Mouse (Mus musculus) embryonic facial prominence, embryonic 10.5 days (tissue): ENCODE data around the gene Gm8439. TPM values are rescaled to one million over a fixed set of nuclear protein-coding genes. Genes with fewer than 3 reads are reported as not detected.

Source experiments
- DNase-seq: peaks from one replicate; pipeline ENCODE4 v3.0.0-alpha.2; 2017; ENCODE audit warnings: low spot score
- H3K27ac ChIP-seq: fragments of 300-500 bp; sonication (generic); replicated peaks from 2 replicates; pipeline ENCODE4 v1.5.1; 2016; ENCODE audit warnings: mild to moderate bottlenecking
- H3K27me3 ChIP-seq: fragments of 300-500 bp; sonication (generic); replicated peaks from 2 replicates; pipeline ENCODE4 v1.6.1; 2016; ENCODE audit warnings: low read depth, mild to moderate bottlenecking; ENCODE audit not compliant: poor library complexity, severe bottlenecking
- H3K36me3 ChIP-seq: fragments of 300-500 bp; sonication (generic); replicated peaks from 2 replicates; pipeline ENCODE4 v1.6.1; 2016; ENCODE audit warnings: mild to moderate bottlenecking, moderate library complexity
- H3K4me1 ChIP-seq: fragments of 300-500 bp; sonication (generic); 2 replicates; pipeline ENCODE4 v1.6.1; 2016
- H3K4me3 ChIP-seq: fragments of 300-500 bp; sonication (generic); 2 replicates; pipeline ENCODE4 v1.5.1; 2016; ENCODE audit warnings: mild to moderate bottlenecking, moderate library complexity
- H3K9me3 ChIP-seq: fragments of 300-500 bp; sonication (generic); 2 replicates; pipeline ENCODE4 v1.6.1; 2016; ENCODE audit warnings: mild to moderate bottlenecking
- WGBS: fragments of 180-500 bp; shearing (Covaris S2); methylation state at CpG from one replicate; pipeline ENCODE4 v1.1.7; 2016; 5-methylcytosine and 5-hydroxymethylcytosine counted together
- polyA plus RNA-seq: library from polyadenylated mRNA; unstranded; fragments of >200 nt; fragmentation: Nextera tagmentation; extraction: Ambion mirVana; gene quantifications from 2 replicates; pipeline ENCODE4 v1.2.1, GENCODE M21; 2016

The Gm8439 gene
- polyA plus RNA-seq, 1 experiment from 2014 or later, result not detected

DNA sequence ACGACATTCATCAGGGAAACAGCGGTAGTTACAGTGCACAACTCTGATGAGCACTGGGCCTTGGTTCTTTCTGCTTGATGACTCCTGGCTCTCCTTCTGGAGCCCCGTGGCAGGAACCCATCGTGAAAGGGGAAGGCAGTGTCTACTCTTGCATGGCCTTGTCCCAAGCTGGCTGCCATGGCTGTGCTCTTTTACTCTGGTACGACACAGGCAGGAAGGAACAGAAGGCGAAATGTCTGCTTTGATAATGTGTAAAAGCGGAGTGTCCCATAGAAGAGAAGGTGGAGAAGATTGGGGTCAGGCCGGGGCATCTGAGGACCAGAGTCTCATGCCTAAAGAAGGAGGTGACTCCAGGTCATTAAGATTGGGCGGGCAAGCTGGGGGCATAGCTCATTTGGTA is 26.1 kb downstream of the Gm8439 start:
- WGBS, result 78% methylated on average over 9 of the region's 9 CpGs
- no peak for DNase-seq
- Histone ChIP-seq H3K27ac (no peak overlapping the region), H3K36me3 (no peaks in the 10 kb centered on the region), H3K4me3 (no peak overlapping the region), H3K9me3 (no peaks in the 10 kb centered on the region), H3K27me3 (peaks cover 4% of the 10 kb centered on the region; the same call in 1 of the 2 replicates), H3K4me1 (peaks cover 53% of the 10 kb centered on the region)

DNA sequence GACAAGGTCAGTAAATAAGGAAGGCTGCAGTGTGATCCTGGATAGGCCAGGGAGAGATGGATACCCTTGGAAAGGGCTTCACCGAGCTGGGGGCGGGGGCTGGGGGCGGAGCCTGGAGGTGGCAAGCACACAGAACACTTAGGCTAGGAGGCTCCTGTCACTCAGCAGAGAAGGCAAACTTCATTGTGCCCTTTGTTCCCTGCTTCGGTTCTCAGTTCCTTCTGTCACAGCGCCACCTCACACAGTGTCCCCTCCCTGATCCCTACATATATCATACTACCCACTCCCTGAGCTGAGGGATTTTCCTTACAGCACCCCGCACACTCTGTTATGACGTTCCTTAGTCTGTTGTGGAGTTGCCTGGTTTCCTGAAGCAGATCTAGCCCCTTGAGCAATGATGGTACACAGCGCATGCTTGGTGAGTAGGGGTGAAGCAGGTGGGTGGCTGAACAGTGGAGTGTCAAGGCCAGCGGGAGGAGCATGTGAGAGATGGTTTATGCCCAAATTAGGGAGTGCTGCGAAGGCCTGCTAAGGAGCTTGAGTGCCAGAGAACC is 27.1 kb downstream of the Gm8439 start:
- 32% methylated on average over 10 of the region's 10 CpGs for WGBS
- H3K4me3 ChIP-seq, result no peak overlapping the region
- DNase-seq, result peak; percentile 50
- H3K27me3 ChIP-seq, result peaks cover 4% of the 10 kb centered on the region; the same call in 1 of the 2 replicates
- H3K4me1 ChIP-seq, result peaks cover 53% of the 10 kb centered on the region
- H3K9me3 ChIP-seq, result no peaks in the 10 kb centered on the region
- H3K36me3 ChIP-seq, result no peaks in the 10 kb centered on the region
- peak overlapping the region; percentile 65 for H3K27ac ChIP-seq

DNA sequence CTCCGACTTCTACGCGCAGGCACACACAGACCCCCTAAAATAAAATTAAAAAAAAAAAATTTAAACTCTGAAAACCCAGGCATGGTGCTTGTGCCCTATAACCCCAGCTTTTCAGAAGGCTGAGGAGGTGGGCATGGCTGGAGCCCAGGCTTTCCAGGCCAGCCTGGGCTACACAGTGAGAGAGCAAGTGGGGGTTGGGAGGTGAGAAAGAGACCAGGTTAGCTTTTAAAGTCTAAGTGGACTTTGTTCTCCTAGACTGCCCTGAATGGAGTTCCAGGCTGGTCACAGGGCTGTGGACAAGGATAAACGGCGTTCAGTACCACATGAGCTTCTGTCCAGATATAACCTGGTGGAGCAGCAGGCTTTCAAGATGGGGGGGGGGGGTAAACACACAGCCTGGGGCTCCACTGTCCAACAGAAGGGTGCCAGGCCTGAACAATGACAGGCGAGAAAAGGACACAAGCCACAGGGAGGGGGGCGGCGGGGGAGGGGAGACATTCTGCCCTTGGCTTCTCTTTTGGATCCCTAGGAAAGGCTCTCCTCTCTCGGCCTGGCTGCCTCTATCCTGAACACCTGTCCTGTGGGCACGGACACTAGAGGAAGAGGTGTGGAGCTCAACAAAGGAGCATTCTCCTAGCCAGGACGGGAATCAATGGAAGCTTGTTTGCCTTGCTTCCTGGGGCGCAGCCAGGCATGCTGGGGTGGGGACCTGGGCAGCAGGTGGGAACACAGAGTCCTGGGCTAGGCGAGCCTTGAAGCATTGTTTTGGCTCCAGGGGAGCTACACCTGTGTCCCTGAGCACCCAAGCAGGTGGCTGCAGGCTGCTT is 27.9 kb downstream of the Gm8439 start:
- H3K36me3 ChIP-seq, result no peaks in the 10 kb centered on the region
- no peaks in the 10 kb centered on the region for H3K9me3 ChIP-seq
- no peak for DNase-seq
- 62% methylated on average over 13 of the region's 13 CpGs for WGBS
- H3K4me1 ChIP-seq, result peaks cover 49% of the 10 kb centered on the region
- peaks cover 4% of the 10 kb centered on the region; the same call in 1 of the 2 replicates for H3K27me3 ChIP-seq
- no peak overlapping the region for H3K4me3 ChIP-seq
- peak overlapping the region; percentile 59 for H3K27ac ChIP-seq

DNA sequence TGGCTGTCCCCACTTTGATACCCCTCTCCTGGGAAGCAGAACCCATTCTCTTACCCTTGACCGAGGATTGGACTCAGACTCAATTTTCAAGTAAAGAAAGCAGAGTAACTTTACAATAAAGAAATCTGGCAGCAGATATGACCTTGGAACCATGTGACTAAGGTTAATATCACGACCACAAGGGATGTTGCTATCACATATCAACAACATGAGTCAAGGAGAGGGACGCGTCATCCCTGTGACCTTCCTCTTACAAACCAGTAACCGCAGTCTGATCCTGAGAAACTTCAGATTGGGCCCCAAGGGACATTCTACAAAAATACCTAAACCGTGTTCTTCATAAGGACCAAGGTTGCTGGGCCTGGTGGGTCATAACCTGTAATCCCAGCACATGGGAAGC is 39.2 kb downstream of the Gm8439 start:
- no peak overlapping the region for H3K4me3 ChIP-seq
- H3K4me1 ChIP-seq, result no peaks in the 10 kb centered on the region
- no peaks in the 10 kb centered on the region for H3K27me3 ChIP-seq
- DNase-seq, result no peak
- no peaks in the 10 kb centered on the region for H3K36me3 ChIP-seq
- no peaks in the 10 kb centered on the region for H3K9me3 ChIP-seq
- H3K27ac ChIP-seq, result no peak overlapping the region
- 89% methylated on average over 6 of the region's 6 CpGs for WGBS

DNA sequence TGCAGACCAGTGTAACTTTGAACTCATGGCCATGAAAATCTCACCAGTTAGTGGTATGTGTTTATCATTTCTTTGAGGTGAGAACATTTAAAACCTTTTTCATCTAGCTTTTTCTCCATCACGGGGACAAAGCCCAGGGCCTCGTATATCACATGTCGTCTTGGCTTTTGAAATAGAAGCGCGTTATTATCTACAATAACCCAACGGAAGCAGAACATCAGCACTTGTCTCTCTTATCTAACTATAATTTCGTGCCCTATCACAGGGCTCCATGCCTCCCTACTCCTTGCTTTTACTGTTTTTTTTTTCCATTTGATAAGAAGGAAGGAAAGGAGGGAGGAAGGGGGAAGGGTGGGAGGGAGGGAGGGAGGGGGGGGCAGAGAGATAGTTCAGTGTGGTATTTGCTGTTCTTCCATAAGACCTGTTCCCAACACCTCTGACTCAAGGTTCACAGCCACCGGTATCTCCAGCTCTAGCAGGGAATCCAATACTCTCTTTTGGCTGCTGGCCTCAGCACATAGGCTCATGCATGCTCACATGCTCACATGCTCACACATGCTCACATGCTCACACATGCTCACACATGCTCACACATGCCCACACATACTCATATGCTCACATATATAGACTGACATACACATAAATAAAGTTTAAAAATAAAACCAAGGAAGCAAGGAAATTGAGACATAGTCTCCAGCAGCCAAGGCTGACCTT is 41.8 kb downstream of the Gm8439 start:
- no peaks in the 10 kb centered on the region for H3K4me1 ChIP-seq
- 81% methylated on average over 8 of the region's 8 CpGs for WGBS
- no peaks in the 10 kb centered on the region for H3K27me3 ChIP-seq
- H3K27ac ChIP-seq, result no peak overlapping the region
- H3K4me3 ChIP-seq, result no peak overlapping the region
- no peaks in the 10 kb centered on the region for H3K9me3 ChIP-seq
- H3K36me3 ChIP-seq, result no peaks in the 10 kb centered on the region
- no peak for DNase-seq

DNA sequence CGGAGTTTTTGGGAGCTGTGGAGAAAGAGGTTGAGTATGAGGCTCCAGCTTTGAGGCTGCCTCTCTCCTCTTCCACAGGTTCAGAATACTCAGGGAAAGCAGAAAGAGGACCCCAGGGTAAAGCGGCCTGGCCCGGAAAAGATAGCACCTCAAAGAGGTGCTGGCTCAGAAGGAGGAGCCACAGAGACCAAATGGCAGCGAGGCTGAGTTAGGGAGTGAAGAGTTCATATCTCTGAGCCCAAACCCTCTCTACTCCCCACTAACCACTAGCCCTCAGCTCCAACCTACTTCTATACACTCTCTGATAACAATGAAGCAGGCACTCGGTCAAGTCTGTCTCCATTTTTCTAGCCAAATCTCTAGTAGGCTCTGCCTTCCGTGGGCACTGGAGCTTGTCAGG is 43.3 kb downstream of the Gm8439 start:
- H3K27me3 ChIP-seq, result no peaks in the 10 kb centered on the region
- H3K9me3 ChIP-seq, result no peaks in the 10 kb centered on the region
- H3K4me3 ChIP-seq, result no peak overlapping the region
- no peaks in the 10 kb centered on the region for H3K36me3 ChIP-seq
- H3K4me1 ChIP-seq, result no peaks in the 10 kb centered on the region
- WGBS, result 77% methylated on average over 6 of the region's 6 CpGs
- DNase-seq, result no peak
- H3K27ac ChIP-seq, result no peak overlapping the region

DNA sequence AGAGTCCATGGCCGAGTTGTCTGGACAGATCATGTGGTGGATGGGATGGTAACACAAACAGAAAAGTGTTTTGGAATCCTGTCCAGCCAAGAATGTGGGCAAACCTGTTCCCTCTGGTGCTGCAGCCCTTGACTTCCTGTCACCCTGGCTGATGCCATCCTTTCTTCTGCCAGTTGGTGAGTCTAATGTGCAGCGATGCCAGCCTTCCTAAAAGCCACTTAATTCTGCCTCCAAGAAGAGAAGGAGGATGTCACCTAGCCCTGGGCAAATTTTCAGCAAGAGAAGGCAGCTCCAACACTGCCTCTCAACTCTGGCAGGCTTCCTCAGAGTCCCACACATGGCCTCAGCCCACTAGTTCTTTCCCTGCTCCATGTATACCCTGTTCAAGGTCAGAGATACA is 46.8 kb downstream of the Gm8439 start:
- Histone ChIP-seq H3K9me3 (no peaks in the 10 kb centered on the region), H3K36me3 (no peaks in the 10 kb centered on the region), H3K4me3 (no peak overlapping the region), H3K27ac (no peak overlapping the region), H3K27me3 (no peaks in the 10 kb centered on the region), H3K4me1 (no peaks in the 10 kb centered on the region)
- 72% methylated on average over 2 of the region's 2 CpGs for WGBS
- no peak for DNase-seq

DNA sequence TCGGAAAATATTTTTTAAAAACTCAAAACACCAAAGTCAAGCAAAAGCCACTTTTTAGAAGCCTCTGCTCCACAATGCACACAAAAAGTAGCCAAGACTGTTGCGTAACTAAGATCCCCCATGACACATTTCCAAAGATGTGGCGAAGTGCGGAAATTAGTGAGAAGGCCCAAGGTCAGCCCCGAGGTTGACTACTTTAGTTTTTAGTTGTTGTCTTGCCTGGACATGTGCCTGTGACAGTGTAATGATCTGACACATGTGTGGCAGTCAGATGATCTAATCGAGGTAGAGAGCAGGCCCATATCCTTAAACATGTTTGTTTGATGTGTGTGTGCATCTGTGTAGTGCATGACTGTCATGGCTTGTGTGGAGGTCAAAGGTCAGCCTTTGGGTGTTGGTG is 53.4 kb downstream of the Gm8439 start:
- no peaks in the 10 kb centered on the region for H3K36me3 ChIP-seq
- H3K4me1 ChIP-seq, result no peaks in the 10 kb centered on the region
- no peak overlapping the region for H3K4me3 ChIP-seq
- no peak overlapping the region for H3K27ac ChIP-seq
- WGBS, result 89% methylated on average over 6 of the region's 6 CpGs
- peaks cover 13% of the 10 kb centered on the region; the same call in 1 of the 2 replicates for H3K27me3 ChIP-seq
- no peak for DNase-seq
- no peaks in the 10 kb centered on the region for H3K9me3 ChIP-seq

DNA sequence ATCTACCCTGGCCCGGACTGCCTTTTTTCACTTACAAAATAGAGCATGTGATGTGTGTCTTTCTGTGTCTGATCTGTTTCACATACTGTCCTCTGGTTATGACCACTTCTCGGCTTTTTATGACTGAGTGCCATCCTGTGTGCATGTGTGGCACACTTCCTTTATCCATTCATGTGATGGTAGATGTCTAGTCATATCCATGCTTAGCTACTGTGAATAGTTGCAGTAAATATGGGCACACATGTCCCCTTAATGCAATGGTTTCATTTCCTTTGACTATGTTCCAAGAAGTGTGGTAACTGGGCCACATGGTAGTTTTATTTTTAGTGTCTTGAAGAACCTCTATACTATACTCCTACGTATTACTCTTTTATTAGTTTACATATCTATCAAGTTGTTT is 55.4 kb downstream of the Gm8439 start:
- Histone ChIP-seq H3K9me3 (no peaks in the 10 kb centered on the region), H3K4me1 (peaks cover 9% of the 10 kb centered on the region; the same call in 1 of the 2 replicates), H3K36me3 (no peaks in the 10 kb centered on the region), H3K27ac (no peak overlapping the region), H3K27me3 (peaks cover 31% of the 10 kb centered on the region), H3K4me3 (no peak overlapping the region)
- DNase-seq, result no peak
- 88% methylated on average over 3 of the region's 3 CpGs for WGBS

DNA sequence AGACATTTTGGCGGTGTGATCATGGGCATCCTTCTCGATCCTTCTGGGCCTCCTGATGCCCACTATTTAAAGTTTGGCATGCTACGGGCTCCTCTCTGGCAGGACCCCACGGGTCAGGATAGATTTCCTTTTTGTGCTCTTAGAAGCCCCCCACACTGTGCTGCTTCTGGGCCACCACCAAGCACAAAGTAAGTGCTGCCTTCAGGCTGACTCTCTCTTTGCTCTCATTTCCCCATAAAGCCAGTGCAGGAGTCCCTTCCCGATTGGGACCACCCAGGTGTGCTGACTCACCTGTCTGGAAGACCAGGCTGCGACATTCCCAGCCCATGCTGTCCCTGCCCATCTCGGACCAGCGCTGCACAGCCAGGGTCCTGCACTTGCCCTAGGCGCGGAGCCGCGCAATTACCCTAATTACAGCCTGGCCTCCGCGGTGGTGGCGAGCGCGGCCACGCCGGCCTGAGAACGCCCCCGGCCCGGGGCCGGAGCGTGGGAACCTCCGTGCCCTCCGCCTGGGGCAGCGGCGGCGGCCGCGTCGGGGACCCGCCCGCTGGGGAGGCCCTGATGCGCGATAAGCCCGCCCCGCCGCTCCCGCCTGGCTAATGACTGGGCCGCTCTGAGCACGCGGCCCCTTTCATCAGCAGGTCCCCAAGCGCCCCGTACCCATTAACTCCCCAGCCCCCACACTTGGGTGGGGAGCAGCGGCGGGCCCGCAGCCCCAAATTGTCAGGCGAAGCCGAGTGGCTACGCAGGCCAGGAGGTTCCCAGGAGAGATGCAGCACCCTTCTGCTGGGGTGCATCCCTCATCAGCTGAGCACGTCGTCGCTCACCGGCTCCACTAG is 61.0 kb downstream of the Gm8439 start:
- Histone ChIP-seq H3K27ac (peak overlapping the region; percentile 75), H3K9me3 (no peaks in the 10 kb centered on the region; the same call in 1 of the 2 replicates), H3K4me1 (peaks cover 21% of the 10 kb centered on the region), H3K27me3 (peaks cover 77% of the 10 kb centered on the region), H3K4me3 (peak overlapping the region; percentile 66), H3K36me3 (no peaks in the 10 kb centered on the region)
- 4% methylated on average over 55 of the region's 55 CpGs for WGBS
- peak; percentile 60 for DNase-seq

DNA sequence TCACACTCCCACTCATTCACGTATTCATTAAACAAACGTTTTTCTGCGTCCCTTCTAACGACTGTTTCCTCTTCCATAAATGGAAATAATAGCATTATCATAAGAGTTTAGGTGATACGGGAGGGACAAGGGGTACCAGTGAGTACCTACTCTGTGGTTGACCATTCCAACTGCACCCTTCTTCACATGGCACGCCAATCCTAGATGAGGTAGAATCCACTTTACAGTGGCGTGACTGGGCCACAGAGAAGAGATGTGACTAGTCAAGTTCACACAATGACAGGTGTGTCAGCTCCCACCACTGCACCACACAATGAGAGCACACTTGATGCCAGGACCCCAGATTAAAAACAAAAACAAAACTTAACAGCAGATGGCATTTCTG is 61.7 kb downstream of the Gm8439 start:
- Histone ChIP-seq H3K27ac (0 out of 2 replicates have a peak overlapping the region, but pooled peaks have one; percentile 75), H3K36me3 (no peaks in the 10 kb centered on the region), H3K4me1 (peaks cover 21% of the 10 kb centered on the region), H3K4me3 (peak overlapping the region; percentile 66), H3K9me3 (no peaks in the 10 kb centered on the region; the same call in 1 of the 2 replicates), H3K27me3 (peaks cover 78% of the 10 kb centered on the region)
- no peak for DNase-seq
- 23% methylated on average over 7 of the region's 7 CpGs for WGBS

DNA sequence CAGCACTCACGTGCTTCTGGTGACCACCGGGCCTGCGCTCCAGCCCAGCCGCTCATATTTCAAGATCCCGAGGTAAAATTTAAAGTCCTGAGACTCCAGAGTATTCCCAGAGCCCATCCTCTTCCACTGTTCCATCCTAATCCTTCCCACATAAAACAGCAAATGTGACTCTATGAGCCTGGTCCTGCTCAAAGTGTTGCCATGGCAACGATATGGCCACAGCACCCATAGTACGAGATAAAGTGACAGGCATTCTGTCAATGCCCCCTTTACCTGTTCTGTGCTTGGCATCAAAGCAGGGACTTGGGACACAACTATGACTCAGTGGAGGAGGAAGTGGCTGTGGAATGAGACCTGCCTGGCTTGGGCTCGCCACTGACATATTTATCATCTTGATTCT is 67.4 kb downstream of the Gm8439 start:
- WGBS, result 81% methylated on average over 8 of the region's 8 CpGs
- Histone ChIP-seq H3K4me1 (no peaks in the 10 kb centered on the region), H3K36me3 (no peaks in the 10 kb centered on the region), H3K27me3 (peaks cover 39% of the 10 kb centered on the region), H3K4me3 (no peak overlapping the region), H3K27ac (no peak overlapping the region), H3K9me3 (no peaks in the 10 kb centered on the region; the same call in 1 of the 2 replicates)
- no peak for DNase-seq
